Mouse (Mus musculus) heart, postnatal 0 days (tissue): ENCODE measurements around the gene Ndufb10.

Experiments
- CTCF ChIP-seq: IDR thresholded peaks from 2 replicates; pipeline ENCODE4 v1.5.1; 2016; ENCODE audit warnings: antibody characterized with exemption, control low read depth, low read depth
- EP300 ChIP-seq: IDR thresholded peaks from 2 replicates; pipeline ENCODE4 v1.6.1; 2016; ENCODE audit warnings: antibody characterized with exemption, low read depth

GRCm38 (mm10) chr17:24692385-24692784 is 31.9 kb downstream of the Ndufb10 start:
- TF ChIP-seq CTCF (no peak), EP300 (no peak)
